Mouse (Mus musculus) CD4-positive, CD25-positive, alpha-beta regulatory T cell, adult 2 months (primary cell): ENCODE results near the gene H2-Q6.
"Not testable (repeated sequence)": the region's sequence is repeated elsewhere in the genome, so short reads cannot be mapped to it uniquely, and the experiment has no call there.

ENCODE experiments used
- DNase-seq: peaks from one replicate; pipeline ENCODE4 v3.0.0-alpha.2; 2012; ENCODE audit warnings: low read depth, low spot score

Gene H2-Q6

DNA sequence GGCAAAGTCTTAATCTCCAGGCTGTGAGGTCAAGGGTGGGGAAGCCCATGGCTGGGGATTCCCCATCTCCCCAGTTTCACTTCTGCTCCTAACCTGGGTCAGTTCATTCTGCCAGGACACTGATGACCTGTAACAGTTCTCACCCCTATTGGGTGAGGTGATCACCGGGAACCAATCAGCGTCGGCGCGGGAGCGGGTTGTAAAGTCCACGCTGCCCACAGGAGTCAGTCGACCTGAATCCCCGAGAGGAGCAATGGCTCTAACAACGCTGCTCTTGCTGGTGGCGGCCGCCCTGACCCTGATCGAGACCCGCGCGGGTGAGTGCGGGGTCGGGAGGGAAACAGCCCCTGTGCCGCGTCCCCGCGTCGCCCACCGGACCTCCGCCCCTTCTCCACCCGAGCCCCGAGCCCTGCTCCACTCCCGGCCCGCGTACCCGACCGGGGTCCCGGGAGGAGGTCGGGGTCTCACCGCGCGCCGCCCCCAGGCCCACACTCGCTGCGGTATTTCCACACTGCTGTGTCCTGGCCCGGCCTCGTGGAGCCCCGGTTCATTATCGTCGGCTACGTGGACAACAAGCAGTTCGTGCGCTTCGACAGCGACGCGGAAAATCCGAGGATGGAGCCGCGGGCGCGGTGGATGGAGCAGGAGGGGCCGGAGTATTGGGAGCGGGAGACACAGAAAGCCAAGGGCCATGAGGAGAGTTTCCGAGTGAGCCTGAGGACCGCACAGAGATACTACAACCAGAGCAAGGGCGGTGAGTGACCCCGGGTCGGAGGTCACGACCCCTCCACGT, at the start of gene H2-Q6:
H2-Q6 (plus strand) TSS at position 227 of the 793 bp plus-strand sequence.
- DNase-seq, result peak; percentile 92

DNA sequence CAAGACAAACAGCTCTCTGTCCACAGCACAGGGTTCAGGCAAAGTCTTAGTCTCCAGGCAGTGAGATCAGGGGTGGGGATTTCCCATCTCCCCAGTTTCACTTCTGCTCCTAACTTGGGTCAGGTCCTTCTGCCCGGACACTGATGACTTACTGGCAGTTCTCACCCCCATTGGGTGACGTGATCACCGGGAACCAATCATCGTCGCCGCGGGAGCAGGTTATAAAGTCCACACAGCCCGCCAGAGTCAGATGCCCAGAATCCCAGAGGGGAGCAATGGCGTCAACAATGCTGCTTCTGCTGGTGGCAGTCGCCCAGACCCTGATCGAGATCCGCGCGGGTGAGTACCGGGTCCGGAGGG, 45.3 kb upstream of the H2-Q6 start, which contains the start of gene H2-Q4:
H2-Q4 (plus strand) TSS at position 249 of the 360 bp plus-strand sequence.
- peak; percentile 97 for DNase-seq

DNA sequence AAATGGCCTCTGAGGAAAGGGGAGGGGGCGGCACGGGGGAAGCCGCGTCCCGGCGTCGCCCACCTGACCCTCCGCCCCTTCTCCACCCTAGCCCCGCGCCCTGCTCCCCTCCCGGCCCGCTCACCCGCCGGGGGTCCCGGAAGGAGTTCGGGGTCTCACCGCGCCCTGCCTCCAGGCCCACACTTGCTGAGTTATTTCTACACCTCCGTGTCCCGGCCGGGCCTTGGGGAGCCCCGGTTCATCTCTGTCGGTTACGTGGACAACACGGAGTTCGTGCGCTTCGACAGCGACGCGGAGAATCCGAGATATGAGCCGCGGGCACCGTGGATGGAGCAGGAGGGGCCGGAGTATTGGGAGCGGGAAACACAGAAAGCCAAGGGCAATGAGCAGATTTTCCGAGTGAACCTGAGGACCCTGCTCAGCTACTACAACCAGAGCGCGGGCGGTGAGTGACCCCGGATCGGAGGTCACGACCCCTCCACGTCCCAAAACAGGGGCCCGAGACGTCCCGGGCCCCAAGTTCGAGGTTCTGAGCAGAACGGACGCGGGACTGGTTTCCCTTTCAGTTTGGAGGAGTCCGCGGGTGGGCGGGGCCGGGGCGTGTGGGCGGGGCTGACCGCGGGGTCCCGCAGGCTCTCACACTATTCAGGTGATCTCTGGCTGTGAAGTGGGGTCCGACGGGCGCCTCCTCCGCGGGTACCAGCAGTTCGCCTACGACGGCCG, 44.8 kb upstream of the H2-Q6 start:
- DNase-seq, result peak; percentile 81

DNA sequence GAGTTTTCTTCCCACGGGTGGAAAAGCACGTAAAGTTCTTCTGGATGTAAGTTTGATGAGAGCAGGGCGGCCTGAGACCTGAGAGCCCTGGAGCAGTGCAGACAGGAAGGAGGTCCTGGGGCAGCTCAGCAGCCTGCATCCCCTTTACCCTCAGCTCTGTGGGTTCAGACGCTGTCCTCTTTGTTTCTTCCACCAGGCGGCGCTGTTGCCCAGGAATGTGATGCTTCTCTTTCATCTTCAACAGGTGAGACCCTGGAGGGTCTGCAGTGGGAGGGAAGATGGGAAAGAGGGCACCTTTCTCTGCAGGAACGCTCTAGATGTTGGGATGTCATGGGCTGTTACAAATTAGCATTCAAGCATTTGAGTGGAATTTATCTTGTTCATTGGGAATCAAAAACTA, 34.9 kb upstream of the H2-Q6 start:
- DNase-seq, result peak; percentile 82

DNA sequence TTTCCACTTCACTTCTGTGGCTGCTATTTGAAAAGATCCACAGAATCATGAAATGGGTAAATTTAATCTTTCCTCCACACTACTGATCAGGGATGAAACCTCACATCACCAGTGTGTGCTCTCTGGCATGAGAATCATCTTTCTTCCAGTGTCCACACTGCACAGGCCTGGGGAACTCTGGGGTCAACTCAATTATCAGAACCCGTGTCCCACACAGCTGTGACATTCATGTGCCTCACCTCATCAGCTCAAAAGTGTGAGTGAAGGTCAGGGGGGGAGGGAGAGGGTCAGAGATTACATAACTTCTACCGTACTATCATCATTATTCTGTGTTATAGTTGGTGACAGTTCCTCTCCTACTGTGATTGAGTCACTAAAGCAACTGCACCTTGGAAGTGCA, 32.0 kb upstream of the H2-Q6 start:
- DNase-seq, result not testable (repeated sequence)

DNA sequence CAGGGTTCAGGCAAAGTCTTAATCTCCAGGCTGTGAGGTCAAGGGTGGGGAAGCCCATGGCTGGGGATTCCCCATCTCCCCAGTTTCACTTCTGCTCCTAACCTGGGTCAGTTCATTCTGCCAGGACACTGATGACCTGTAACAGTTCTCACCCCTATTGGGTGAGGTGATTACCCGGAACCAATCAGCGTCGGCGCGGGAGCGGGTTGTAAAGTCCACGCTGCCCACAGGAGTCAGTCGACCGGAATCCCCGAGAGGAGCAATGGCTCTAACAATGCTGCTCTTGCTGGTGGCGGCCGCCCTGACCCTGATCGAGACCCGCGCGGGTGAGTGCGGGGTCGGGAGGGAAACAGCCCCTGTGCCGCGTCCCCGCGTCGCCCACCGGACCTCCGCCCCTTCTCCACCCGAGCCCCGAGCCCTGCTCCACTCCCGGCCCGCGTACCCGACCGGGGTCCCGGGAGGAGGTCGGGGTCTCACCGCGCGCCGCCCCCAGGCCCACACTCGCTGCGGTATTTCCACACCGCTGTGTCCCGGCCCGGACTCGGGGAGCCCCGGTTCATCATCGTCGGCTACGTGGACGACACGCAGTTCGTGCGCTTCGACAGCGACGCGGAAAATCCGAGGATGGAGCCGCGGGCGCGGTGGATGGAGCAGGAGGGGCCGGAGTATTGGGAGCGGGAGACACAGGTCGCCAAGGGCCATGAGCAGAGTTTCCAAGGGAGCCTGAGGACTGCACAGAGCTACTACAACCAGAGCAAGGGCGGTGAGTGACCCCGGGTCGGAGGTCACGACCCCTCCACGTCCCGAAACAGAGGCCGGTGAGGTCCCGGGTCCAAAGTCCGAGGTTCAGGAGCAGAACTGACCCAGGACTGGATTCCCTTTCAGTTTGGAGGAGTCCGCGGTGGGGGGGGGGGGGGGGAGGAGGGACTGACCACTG, 30.5 kb upstream of the H2-Q6 start:
- DNase-seq, result peak; percentile 44

DNA sequence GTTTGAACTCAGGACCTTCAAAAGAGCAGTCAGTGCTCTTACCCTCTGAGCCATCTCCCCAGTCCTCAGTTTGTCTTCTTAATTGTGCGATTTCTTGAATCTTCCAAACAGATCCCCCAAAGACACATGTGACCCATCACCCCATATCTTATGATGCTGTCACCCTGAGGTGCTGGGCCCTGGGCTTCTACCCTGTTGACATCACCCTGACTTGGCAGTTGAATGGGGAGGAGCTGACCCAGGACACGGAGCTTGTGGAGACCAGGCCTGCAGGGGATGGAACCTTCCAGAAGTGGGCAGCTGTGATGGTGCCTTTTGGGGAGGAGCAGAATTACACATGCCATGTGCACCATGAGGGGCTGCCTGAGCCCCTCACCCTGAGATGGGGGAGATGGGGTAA, 27.7 kb upstream of the H2-Q6 start:
- peak; percentile 9 for DNase-seq

DNA sequence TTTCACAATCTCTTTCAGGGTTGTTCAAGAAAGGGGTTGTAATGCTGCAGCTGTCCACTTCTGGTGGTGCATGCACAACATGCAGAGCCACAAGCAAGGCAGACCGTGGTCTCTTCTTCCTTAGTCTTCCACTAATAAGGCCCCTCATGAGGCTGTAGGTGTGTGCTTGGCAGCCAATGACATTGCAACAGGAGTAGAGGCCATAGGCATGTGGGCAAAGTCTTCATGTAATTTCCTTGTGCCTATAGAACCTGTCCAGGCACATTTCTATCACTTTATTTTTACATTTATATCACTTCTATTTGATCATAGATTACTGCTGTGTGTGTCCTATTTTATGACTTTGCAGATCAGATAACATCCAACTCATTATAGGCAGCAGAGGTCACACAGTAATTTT, 11.6 kb upstream of the H2-Q6 start:
- DNase-seq, result not testable (repeated sequence)

DNA sequence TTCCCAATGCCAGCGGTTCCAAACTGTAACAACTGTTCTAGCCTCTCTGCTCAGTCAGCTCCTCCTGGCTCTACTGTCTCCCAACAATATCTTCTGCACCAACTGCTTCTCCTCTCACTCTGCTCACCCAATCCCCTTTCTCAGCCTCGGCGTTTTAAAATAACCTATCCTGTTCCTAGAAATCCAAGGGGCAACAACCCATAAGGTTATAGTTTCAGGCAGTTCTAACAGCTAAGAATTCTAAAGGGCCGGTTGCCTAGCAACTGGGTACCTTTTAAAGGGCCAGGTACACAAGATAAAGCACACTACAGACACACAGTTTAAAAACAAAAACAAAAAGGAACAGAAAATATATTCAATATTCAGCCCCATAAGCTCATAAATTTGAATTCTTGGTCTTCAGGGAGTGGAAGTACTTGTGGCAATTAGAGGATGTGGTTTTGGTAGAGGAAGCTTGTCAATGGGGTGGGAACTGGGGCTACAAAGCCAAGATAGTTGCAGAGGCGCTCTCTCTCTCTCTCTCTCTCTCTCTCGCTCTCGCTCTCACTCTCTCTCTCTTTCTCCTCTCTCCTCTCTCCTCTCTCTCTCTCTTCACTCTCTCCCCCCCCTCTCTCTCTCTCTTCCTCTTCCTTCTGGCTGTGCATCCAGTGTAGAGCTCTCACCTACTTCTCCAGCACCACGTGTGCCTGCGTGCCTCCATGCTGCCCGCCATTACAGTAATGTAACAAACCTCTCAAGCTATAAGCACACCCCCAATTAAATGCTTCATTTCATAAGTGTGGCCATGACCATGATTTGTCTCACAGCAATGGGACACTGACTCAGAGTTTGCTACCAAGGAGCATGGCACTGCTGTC, 9.1 kb upstream of the H2-Q6 start:
- not testable (repeated sequence) for DNase-seq

DNA sequence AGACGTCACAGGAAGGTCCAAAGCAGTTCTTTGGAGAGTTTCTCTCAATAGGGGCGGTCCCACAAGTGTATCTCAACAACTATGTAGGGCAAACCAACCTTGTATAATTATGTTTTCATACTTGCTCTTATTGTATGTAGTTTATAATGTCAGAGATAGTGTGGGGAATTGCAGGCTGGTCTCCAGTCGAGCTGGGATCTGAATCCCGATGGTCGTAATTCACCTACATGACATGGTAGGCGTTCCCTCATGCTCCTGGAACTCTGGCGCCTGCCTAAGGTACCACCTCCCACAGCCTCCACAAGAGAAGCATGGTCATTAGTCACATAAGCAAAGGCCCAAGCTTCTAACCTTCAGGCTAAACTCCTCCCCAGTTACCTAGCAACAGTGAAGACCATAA, 5.9 kb upstream of the H2-Q6 start:
- no peak for DNase-seq

DNA sequence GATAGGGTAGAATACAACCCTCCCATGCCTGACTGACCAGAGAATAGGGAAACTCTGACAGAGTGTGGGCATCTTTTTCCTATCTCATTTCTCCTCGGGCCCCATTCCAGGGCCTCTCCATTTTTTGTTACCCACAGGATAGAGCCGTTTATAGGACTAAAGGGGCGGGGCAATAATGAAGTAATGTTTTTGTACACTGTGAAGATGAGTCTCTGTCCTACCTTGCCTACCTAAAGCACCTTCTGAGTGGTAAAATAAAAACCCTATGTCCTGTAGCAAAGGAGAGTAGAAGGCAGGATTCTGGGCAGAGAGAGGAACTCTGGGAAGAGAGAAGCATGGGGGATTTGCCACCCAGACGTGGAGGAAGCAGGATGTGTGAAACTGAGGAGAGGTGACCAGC, 5.1 kb upstream of the H2-Q6 start:
- DNase-seq, result not testable (repeated sequence)

DNA sequence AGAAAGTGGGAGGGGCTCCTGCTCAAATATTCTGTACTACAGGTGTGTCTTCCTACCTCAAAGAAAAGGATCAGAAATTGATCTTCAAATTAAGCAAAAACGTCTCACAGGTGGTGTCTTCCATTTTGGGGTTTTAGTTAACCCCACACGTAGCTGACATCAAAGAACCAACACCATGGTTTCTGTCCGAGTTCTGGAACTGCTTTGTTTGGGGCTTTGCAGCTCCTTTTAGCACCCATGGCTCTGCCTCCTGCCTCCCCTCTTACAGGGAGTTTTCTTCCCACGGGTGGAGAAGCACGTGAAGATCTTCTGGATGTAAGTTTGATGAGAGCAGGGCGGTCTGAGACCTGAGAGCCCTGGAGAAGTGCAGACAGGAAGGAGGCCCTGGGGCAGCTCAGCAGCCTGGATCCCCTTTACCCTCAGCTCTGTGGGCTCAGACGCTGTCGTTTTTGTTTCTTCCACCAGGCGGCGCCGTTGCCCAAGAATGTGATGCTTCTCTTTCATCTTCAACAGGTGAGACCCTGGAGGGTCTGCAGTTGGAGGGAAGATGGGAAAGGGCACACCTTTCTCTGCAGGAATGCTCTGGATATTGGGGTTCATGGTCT, 4.3 kb upstream of the H2-Q6 start:
- peak; percentile 88 for DNase-seq

DNA sequence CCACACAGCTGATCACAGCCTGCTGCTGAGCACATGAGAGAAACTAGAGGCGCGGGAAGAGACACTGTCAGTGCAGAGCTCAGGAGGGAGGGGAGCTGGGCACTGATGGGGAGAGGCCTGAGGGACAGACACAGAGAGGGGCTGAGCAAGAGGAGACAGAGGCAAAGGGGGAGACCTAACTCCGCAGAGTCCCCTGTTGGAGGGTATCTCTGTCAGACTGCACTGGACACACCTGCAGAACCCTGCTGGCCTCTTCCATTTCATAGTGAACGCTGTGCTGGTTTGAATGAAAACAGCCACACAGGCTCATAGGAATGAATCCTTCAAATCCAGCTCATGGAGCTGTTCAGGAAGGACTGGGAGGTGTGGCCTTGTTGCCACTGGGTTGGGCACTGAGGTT, 3.3 kb upstream of the H2-Q6 start:
- DNase-seq, result not testable (repeated sequence)

DNA sequence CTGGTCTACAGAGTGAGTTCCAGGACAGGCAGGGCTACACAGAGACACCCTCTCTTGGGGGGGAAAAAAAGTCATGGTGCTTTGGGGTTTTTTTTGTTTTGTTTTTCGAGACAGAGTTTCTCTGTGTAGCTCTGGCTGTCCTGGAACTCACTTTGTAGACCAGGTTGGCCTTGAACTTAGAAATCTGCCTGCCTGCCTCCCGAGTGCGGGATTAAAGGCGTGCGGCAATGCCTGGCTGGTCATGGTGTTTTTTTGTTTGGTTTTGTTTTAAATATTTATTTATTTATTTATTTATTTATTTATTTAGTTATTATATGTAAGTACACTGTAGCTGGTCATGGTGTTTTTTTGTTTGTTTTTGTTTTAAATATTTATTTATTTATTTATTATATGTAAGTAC, 2.3 kb upstream of the H2-Q6 start:
- DNase-seq, result not testable (repeated sequence)

DNA sequence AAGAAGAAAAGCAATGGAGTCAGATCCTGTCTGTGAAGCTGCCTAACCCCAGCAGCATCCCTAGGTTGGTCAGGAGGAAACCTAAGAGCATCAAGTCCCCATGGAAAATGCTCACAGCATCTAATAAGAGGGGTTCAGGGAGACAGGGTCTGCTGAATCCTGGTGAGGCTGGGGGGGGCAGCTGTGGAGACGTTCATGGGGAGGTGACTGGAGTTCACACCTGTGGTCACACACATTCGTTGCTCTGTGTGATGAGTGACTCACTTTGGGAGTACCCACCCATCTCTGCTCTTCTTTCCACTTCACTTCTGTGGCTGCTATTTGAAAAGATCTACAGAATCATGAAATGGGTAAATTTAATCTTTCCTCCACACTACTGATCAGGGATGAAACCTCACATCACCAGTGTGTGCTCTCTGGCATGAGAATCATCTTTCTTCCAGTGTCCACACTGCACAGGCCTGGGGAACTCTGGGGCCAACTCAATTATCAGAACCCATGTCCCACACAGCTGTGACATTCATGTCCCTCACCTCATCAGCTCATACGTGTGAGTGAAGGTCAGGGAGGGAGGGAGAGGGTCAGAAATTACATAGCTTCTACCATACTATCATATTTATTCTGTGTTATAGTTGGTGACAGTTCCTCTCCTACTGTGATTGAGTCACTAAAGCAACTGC, 1.4 kb upstream of the H2-Q6 start:
- DNase-seq, result peak; percentile 51

DNA sequence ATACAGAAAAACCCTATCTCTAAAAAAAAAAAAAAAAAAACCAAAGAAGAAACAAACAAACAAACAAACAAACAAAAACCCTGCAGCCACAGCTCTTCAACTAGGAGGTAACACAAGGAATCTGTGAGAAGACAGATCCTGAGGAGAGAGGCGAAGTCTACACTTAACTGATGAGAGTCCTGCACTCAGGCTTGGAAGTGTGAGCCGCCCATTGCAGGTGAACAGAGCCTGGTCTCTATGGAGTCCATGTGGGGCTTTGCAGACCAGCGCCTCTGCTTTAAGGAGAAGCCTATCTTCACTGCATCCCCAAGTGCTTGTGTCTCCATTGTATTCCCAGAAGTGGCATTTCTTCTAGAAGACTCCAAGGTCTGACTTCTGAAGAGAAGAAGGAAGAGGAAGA, 544 bp upstream of the H2-Q6 start:
- peak; percentile 48 for DNase-seq

DNA sequence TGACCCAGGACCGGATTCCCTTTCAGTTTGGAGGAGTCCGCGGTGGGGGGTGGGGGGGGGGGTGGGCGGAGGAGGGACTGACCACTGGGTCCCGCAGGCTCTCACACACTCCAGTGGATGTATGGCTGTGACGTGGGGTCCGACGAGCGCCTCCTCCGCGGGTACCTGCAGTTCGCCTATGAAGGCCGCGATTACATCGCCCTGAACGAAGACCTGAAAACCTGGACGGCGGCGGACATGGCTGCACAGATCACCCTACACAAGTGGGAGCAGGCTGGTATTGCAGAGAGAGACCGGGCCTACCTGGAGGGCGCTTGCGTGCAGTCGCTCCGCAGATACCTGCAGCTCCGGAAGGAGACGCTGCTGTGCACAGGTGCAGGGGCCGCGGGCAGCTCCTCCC, 824 bp downstream of the H2-Q6 start:
- peak; percentile 78 for DNase-seq

DNA sequence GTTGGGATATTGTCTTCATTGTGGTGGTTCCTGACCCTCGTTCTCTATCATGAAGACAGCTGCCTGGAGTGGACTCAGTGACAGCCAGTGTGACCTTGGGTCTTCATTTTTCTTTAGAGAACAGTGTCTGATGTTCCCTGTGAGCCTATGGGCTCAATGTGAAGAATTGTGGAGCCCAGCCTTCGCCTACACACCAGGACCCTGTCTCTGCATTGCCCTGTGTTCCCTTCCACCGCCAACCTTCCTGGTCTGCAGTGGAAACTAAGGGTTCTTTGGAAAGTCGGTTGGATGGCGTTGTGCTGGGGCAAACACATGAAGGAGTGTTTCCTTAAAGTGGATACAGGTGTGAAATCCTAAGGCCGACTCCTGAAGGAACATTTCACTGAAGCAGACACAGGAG, 4.2 kb downstream of the H2-Q6 start:
- not testable (repeated sequence) for DNase-seq

DNA sequence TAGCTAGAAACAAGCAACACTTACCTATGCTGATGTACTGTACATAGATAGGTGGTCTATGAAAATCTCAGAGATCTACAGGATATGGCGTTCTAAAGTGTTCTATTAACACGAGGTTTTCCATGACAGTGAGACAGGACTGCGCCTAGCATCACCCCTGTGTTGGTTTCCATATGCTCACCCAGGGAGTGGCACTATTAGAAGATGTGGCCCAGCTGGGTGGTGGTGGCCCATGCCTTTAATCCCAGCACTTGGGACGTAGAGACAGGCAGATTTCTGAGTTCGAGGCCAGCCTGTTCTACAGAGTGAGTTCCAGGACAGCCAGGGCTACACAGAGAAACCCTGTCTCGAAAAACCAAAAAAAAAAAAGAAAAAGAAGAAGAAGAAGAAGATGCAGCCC, 6.0 kb downstream of the H2-Q6 start:
- not testable (repeated sequence) for DNase-seq

DNA sequence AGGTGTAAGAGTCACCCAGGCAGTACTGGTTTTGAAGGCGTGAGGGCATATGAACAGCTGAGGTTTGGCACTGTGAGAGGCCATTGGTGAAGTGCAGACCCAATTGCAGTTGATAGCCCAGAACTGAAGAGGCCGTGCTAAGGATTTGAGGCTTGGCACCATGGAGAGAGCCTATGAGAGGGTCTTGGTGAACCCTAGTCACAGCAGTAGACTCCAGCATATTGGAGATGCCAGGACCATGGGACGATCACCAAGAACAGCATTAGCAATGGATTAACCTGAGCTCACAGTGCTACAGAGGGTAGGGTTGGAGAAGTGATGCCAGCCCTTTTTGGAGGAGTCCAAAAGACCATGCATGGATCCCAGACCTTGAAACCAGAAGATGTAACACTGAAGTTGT, 7.5 kb downstream of the H2-Q6 start:
- DNase-seq, result not testable (repeated sequence)
